Mouse (Mus musculus) G1E (cell line): ENCODE data around the gene Ubxn6.

Experiments
- CTCF ChIP-seq: IDR thresholded peaks from 2 replicates; pipeline ENCODE4 v1.5.1; 2012; ENCODE audit warnings: low read depth, low read length, inconsistent platforms, mixed read lengths
- GATA2 ChIP-seq: IDR thresholded peaks from 2 replicates; pipeline ENCODE4 v1.6.1; 2012; ENCODE audit warnings: low read depth, low read length, inconsistent platforms, borderline replicate concordance
- TAL1 ChIP-seq: conservative IDR thresholded peaks from 2 replicates; pipeline ENCODE4 v1.6.1; 2012; ENCODE audit warnings: low read depth, low read length, inconsistent platforms, mixed read lengths

DNA sequence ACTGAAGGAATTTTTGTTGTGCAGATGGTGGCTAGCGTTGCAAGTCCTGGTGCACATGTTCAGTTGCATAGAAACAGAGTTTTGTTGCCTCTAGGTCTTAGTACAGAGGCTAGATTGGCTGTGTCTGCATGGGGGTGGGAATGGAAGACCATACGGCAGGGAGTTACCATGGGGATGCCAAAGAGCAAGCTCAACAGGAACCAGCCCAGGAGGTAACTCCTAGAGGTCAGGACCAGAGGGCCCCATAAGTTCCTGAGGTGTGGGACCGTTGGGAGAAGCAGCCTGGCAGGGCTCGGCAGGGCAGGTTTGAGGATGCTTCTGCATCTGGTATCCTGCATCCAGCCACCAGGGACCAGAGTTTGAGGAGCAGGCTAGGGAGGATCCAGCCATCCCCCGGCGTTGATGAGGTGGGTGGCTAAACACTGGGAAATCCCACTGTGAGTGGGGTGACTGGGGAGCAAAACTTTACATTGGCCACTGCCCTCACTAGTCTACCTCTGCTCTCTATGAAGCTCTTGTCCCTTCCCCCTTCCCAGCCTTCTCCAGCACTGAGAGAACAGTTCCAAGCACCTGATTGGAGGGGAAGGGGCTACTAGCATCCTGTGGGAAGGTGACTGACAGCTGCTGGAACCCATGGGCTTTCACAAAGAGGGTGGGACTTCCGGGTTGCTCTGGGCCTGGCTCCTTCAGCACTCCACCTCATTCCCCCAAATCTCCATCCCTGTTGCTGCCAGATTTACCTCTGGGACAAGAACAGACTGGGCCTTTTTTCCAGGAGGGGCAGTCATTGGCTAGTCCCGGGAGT, 6.2 kb upstream of the Ubxn6 start:
- TF ChIP-seq TAL1 (no peak), CTCF (no peak), GATA2 (no peak)
